Mouse (Mus musculus) liver, embryonic 14.5 days (tissue): ENCODE measurements around the gene Farp1.
A peak's percentile ranks its signal among the peaks of the same experiment; 100 is the strongest.

Experiments used
- CTCF ChIP-seq: IDR thresholded peaks from 2 replicates; pipeline ENCODE4 v1.5.1; 2016; ENCODE audit warnings: antibody characterized with exemption, low read depth, control low read depth
- EP300 ChIP-seq: IDR thresholded peaks from 2 replicates; pipeline ENCODE4 v1.6.1; 2016; ENCODE audit warnings: antibody characterized with exemption, low read depth

DNA sequence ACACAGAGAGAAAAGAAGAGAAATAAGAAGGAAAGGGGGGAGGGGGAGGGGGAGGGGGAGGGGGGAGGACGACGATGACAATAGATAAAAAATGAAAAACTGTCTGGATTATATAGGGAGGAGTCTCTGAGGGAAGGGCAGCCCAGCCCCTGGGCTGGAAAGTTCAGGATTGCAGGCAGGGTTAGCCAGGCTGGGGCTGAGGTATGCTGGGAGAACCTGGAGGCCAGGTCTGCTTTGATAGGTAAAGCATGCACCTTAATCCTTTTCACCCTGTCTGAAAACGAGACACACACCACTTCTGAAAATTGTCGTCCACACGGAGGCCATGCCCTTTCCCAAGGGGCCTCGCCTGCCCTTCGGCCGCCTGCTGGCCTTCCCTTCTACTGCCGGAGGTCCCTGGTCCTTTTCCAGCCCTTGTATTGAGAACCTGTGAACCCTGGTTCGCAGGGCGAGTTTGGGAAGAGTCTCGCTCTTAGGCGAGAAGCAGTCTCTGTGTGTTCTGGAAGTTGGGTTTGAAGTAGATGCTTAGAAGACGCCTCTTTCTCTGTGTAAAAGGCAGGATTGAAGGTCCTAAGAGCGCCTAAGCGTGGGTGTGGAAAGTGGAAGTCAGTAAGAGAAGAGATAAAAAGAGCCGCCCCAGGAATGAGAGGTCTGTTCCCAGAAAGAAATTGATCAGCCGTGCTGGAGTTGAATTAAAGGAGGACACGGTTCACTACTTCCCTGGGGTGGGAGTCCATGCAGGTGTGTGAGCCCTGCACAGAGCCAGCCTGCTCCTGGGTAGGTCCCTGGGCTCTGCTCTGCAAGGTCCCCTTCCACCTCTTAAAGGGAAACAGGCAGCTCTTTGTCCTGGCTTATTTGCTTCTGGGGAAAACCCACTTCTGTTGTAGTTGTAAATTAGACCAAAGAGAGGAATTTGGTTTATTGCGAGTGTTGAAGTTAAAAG, 94.1 kb downstream of the Farp1 start:
- TF ChIP-seq CTCF, result peak; percentile 28; the same call in 1 of the 2 replicates
- TF ChIP-seq EP300, result no peak
